Mouse (Mus musculus) cerebellum, adult 11-12 months (tissue): ENCODE measurements around the gene Slc35a5.

Experiments
- DNase-seq: peaks from one replicate; pipeline ENCODE4 v3.0.0; 2022

The Slc35a5 gene

DNA sequence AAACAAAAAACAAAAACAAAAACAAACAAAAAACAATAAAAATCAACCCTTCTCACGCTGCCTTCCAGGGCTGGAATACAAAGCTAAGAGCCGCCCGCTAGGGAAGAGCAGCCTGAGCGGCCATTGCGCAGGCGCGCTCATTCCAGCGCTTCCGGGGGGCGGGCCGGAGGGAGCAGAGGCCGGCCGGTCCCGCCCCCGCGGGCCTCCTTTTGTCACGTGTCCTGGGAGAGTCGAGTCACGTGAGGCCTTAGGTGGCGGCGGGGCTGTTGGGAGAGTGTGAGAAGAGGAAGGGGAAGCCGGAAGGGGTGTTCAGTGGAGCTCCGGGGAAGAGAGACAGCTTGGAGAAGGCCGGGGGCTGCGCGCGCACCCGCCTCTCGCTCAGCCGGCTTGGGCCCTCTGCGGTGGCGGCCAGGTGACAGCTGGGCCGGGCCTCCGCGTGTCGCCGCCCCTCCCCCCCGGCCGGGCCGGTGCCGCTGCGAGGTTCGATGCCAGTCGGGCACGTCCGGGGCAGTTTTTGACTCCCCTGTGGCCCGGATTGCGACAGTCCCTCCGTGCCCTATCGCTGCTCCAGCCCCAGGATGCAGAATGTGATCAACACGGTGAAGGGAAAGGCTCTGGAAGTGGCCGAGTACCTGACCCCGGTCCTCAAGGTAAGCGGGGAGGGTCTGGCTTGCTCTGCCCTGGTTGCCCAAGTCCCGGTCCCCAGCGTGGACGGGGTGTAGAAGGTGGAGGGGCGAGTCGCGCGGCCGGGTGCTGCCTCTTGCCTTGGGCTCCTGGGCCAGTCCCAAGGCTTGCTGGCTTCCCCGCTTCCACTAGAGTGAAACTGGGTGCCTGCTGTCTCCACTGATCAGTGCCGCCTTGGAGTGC is at the start of gene Slc35a5, which contains the start of gene Atg3:
TSS of gene Slc35a5 (minus strand) at position 185 of the 867 bp plus-strand sequence.
TSS of gene Atg3 (plus strand) at position 264 of the 867 bp plus-strand sequence.
- DNase-seq, result peak; percentile 96

DNA sequence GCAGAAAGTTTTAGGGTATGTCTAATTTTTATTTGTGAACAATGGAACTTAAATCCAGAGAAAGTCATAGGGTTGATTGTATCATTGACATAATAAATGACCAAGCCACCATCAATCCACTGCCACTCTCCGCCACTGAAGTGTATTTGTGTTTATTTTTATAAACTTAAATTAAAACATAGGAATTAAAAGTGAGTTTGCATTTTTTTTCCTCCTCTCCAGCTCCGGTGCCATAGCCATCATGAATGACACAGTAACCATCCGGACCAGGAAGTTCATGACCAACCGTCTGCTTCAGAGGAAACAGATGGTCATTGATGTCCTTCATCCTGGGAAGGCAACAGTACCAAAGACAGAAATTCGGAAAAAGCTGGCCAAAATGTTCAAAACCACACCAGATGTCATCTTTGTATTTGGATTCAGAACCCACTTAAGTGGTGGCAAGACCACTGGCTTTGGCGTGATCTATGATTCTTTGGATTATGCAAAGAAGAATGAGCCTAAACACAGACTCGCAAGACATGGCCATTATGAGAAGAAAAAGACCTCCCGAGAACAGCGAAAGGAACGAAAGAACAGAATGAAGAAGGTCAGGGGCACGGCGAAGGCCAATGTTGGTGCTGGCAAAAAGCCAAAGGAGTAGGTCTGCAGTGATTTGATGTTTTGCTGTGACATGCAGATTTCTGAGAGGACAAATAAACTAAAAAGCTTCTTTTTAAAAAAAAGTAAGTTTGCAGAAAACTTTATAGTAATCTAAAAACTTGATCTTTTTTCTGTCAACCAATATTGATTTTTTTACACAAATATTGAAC is 46.6 kb upstream of the Slc35a5 start:
- peak; percentile 14 for DNase-seq

DNA sequence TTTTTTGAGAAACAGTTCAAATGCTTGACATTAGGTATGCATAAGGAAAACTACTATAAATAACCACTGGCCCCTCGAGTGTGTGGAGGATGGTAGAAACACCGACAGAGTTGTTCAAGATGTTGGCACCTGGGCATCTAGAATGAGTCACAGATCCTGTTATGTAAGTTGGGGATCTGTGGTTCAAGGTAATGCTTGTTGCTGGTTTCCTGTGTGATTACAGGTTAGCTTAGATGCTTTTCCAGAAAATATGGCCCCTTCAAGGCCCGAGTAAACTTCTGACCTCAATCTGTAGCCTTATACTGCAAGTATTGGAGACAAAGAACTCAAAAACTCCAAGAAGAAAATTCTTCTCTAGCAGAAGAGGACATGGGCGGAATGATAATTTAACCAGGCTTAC is 45.9 kb upstream of the Slc35a5 start:
- no peak for DNase-seq

DNA sequence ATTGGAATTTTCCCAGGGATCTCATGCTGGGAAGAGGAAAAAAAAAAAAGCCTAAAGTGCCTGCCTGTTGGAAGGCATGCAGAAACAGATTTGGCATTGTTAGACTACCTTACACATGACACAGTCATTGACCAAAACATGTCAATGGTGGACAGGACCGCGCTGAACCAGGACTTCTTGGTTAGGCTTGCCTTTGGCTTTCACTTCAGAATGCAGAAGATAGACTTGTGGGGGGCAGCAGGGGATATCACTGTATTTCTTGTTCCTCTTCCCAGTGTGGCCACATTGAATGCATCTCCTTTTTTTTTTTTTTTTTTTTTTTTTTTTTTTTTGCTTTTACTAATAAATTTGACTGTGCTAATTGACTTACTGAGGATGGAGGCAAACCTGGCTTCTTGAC is 42.9 kb upstream of the Slc35a5 start:
- DNase-seq, result no peak

DNA sequence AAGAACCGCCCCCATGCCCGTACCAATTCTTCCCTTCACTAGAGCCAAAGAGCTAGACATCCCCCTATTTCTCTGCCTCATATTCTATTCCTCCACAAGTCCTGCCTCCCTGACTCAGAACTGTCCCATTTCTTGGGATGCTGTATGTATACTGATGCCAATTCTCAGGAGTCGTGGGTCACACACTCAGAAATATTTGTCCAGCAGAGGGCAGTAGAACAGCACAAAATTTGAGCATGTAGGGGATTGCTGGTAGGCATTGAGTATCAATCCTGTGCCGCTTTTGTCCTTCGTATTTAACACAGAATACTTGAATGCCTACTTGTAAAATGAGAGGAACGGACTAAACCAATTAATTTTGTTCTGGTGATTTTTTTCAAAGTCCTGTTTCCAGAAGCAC is 38.3 kb upstream of the Slc35a5 start:
- DNase-seq, result peak; percentile 35

DNA sequence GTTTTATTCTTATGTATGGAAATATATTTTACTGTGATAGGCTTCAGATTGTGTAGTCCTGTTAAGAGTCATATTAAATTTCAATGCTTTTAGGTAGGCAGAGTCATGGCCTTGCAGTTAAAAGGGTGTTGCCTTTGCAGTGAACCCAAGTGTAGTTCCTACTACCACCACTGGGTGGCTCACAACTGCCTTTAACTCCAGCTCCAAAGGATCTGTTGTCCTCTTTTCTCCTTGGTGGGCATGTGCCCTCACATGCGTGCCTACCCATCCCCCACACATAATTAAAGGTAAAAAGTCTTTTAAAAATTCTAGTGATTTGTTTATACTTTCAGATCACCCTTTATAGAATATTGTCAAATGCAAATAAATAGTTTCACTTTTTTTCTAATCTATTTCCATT is 34.1 kb upstream of the Slc35a5 start:
- DNase-seq, result peak; percentile 52

DNA sequence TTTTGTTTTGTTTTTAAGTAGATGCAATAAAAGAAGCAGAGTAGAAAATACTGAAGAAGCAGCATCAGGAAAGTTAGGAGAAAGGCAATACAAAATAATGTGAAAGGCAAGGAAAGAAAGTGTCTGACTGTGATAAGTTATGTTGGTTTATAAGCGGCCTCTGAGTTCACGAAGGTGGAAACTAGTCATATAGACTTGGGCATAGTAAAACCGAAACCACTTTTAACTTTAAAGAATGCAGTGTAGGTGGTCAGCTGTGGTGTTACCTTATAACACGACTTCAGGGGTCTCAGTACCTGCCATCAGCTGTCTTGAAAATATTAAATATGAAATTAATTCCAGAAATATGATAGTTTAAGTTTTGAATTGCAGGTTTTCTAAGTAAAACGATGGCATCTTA is 23.3 kb upstream of the Slc35a5 start:
- DNase-seq, result no peak

DNA sequence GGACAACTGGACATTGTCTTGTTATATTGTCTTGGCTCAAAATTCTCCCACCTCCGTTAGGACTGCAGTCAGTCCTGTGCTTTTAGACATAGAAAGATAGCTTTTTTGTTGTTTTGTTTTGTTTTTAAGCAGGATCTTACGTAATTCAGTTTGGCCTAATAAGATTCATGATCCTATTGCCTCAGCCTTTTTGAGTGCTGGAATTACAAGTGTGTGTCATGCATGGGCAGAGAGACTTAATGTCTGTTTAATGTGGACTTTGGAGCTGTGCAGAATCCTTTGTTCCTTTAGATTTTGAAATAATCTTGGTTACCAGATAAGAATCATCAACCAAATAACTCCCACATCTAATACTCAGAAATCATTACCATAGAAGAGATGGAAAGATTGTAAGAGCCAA is 20.0 kb upstream of the Slc35a5 start:
- no peak for DNase-seq

DNA sequence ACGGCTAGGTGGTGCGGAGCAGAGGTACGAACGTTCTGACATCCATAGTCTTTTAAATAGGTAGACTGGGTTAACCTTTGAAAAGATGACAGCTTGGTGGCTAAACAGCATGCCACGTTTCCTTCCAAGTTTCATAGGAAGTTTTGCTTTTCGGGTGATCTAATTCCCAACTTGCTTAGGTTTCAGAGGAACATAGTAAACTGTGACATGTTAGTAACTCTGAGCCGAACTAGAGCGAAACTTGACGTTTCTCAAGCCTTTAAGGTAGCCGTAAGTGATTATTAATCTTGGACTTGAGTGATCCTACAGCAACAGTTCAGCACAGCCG is 847 bp upstream of the Slc35a5 start:
- no peak for DNase-seq

DNA sequence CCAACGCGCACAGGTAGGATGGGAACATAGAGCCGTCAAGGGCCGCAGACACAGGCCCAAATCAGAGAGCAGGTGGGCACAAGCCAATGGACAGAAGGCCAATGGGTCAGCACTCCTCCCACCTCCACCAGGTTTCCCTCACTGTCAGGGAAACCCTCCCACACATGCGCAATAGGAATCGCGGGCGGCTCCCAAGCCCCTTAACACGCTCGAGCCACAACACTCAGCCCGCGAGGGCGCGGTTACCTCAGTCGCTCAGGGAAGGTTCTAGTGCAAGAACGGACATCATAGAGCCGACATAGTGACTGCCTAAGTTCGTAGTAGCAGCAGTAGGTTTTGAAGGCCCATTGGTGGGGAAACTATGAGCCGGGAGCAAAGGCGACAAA is 377 bp downstream of the Slc35a5 start:
- DNase-seq, result peak; percentile 87

DNA sequence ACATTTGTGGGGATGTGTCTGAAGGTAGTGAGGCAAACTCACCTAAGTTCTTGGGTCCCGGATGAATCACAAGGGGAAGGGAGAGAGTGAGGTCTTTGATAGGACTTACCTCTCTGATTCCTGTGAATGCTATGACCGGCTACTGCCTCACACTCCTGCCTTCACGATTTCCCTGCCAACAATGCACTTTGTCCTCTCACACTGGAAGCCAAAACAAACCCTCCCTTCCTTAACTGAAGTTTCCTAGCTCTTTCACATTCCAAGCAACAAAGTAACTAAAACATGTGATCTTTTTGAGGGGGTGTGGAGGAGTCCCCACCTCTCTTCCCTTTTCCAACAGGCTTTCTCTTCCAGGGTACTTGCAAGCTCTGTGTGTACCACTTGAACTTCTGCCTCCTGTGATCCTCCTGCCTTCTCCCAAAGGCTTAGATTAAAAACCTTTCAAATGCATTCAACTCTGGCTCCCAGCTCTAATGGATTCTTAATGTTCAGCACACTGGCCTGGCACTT is 3.7 kb downstream of the Slc35a5 start:
- no peak for DNase-seq

DNA sequence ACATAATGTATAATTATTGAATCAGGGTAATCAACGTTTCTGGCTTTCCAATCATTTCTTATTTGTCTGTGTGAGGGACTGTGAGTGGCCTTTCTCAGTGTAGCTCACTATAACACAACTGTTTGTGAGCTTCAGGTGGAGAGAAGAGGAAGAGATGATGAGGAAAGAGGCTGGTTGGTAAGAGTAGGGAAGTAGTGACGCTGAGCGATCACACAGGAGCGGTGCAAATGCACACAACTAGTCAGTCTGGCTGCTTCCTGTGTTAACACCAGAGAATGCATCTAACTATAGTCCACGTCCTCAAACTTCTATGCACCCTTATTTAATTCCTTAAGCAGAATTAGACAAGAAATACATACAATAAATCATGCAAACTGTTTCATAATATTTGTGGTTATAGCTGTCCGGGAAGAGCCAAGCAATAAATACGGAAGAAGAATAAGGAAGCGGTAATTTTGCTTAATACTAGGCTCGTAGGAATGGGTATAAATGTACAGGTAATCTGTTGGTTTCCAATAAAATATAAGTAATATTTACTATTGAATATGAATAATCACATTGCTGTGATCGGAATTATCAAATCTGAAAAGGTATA is 9.9 kb downstream of the Slc35a5 start:
- no peak for DNase-seq

DNA sequence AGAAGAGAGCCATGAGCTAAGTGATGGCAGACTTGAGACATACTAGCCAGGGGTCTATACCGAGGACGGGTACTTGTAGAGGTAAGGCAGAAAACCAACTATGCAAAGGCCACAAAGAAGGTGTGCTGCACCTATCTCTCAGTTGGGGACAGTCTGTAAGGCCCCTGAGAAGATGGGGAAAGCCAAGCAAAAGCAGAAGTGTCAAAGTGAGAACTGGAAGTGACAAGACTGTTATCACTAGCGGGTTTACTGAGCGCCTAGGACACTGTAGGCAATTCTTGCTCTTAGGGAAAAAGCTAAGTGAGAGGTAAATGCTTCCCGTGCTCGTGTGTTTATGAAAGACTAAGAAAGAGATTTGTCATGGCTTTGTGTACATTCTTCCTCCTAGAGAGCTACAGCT is 13.4 kb downstream of the Slc35a5 start:
- no peak for DNase-seq

DNA sequence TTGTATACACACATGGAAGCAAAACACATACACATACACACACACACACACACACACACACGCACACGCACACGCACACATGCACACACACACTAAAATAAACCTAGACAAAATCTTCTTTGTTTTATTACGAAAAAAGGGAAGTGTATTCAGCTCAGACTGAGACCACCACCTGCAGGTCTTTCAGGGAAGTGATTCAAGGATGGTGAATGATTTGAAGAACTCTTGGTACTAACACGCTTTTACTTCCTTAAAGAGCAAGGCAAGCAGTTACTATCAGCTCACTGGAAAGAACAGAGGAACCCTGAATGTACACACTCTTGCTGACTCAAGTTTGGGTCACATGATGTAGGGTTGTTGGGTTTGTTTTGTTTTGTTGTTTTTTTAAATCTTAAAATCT is 15.9 kb downstream of the Slc35a5 start:
- no peak for DNase-seq

DNA sequence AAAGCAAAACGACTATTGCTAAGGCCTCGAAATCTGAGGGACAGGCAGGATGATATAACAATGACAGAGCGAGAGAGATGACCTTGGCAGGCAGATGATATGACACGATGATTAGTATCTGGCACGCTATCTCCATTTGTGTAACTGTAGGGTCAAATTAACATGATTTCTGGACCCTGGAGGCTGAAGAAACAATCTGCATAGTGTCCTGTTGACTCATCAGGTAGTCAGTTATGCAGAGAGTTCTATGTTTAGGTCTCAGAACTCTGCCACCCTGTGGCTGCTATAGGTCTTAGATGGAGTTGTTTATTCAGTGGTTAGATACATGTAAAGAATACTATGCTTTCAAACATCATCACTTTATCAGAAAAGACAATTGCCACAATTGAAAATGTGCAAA is 16.8 kb downstream of the Slc35a5 start:
- DNase-seq, result no peak

DNA sequence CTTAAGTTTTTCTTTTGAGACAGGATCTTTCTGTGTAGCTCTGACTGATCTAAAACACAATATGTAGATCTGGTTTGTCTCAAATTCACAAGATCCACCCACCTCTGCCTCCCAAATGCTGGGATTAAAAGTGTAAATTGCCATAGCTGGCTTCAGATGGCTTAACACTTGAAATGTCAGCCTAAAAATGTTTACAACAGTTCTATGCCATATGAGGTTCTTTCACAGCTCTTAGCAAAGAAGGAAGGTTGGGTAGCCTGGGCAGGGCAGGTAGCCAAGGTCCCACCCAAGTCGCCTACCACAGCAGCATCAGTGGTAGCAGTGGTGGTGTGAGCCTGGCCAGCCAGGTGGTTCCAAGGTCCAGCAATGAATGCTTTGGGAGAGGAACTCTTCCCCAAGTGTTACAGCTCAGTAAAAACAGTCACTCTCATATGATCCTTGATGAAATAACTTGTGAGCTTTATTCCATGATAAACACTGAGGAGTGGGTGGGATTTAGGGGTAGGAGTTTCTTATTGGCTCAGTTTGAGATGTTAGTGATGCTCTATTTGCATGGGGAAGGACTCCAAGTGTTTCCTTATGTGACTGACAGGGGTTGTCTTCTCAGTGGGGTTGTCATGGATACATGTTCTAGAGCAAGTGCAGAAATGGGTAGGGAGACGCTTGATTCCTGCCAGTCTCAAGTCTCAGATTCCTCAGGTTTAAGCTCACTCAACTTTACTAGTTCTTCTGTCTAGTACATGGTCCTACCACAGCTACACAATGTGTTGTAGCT is 30.4 kb downstream of the Slc35a5 start:
- no peak for DNase-seq

DNA sequence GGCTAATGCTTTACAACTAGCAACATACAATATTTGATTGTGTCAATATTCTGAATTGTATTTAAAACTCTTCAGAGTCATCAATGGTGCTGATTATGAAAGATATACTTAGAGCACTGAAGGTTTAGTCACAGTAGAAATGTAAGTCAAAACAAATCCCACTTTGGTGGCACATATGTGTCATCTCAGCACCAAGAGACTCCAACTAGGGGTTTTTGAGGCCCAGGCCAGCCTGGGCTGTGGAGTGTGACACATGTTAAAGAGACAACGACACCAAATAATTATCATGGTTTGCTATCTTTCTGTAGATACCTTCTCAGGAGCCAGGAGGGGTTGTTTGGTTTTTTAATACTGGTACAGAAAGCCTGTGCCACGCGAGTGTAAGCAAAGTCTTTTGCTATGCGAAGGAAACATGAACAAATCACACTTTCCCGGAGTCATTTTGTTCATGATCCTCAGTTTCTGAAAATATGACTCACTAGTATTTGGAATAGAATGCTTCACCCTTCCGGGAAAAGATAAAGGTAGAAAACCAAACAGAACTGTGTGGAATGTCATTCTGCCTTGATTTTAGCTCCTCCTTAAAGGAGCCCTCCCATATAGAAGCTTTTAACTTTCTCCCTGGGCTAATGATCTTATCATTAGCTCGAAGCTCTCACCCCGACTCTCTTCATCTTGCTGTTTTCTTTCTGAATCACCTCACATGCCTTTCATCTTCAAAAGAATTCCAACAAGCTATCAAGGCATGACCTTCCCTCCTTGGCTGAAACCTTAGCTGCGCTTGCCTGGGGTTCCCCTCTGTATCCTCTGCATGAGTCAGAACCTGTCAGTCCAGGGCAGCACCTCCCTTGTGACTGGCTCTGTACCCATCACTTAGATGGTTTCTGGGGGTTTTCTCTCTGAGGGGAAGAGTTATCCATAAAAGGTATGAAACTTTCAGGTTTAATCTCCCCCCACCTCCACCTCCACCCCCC is 34.0 kb downstream of the Slc35a5 start:
- DNase-seq, result no peak

DNA sequence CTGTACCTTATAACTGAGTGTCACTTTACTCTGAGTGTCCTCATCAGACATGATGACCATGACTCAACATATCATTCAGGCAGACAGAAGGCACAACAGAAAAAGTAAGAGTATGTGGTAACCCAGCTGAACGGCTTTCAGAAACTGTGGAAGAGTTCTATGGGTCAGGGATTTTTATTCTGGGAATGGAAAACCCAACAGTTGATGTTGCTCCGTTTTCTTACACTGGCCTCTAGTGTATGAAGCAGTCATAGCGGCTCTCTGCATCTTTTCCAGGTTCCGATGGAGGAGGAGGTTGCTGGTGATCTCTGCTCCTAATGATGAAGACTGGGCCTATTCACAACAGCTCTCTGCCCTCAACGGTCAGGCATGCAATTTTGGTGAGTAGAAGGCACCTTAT is 35.9 kb downstream of the Slc35a5 start:
- no peak for DNase-seq

DNA sequence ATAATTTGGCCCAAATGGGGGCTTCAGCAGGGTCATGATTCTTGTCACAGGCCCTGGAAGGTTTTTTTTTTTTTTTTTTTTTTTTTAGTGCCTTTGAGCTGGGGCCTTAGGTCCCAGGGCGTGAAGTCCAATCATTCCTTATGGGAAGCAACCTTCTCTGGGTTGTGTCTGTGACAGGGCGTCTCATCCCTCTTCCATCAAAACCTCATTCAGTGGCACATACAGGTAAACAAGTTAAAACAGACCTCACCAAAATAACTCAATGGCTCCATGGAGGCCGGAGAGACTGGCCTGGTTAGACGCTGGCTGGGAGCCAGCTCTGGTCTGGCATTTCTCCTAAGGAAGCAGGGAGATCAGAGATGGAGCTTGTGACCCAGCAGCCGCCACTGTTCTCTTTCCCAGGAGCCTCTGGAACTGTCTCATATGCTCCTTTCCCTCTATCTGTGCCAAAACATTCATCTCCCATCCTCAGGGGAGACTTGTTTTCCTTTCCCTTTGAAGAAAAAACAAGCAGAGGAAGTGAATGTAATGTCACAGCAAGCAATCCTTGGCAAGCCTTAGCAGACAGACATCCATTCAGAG is 37.6 kb downstream of the Slc35a5 start:
- peak; percentile 63 for DNase-seq

DNA sequence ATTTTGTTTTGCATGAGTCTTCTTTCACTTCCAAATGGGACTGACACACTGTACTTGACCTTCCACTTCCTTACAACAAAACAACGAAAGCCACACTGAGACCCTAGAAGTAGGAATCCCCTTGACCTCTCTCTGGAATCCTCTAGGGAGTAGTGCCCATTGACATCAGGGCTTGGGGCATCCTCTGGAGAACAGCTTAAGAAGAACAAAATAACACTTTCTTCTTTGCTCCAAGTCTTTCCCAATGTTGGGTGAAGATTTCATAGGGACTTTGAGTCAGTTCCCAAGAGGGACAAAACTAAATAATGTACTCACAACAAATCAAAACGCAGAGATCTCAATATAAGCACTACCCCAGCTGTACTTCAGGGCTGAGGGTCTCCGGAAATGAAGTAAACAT is 39.7 kb downstream of the Slc35a5 start:
- no peak for DNase-seq

DNA sequence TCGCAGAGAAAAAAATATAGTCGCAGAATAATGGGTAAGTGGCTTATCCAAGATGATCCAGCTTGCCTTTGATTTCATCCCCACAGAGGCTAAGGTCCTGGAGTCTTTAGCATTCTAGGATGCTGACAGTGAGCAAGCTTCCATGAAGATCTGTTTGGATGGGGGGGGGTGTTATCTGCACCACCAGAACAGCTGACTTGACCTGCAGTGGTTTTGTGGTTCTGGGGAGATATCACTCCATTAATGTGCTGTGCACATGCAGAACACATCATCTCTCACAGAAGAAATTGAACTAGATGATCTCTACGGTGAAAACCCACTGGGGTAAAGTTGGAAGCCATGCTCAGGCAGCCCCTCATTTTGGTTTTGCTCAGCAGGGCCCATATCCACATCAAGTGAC is 41.3 kb downstream of the Slc35a5 start:
- no peak for DNase-seq
